Mouse (Mus musculus) midbrain, embryonic 13.5 days (tissue): ENCODE results near the gene Rd3. TPM values are rescaled to one million over a fixed set of nuclear protein-coding genes. Genes with fewer than 3 reads are reported as not detected.

ENCODE experiments used
- ATAC-seq: fragments of 200-750 bp; cut with Nextera tagmentation; 2 replicates; pipeline ENCODE4 v1.8.0; 2017; ENCODE audit warnings: mild to moderate bottlenecking, moderate TSS enrichment, moderate library complexity
- H3K27ac ChIP-seq: fragments of 300-500 bp; sonication (generic); 2 replicates; pipeline ENCODE4 v1.5.1; 2015; ENCODE audit warnings: inconsistent platforms, mild to moderate bottlenecking, moderate library complexity
- H3K27me3 ChIP-seq: fragments of 300-500 bp; sonication (generic); 2 replicates; pipeline ENCODE4 v1.6.1; 2015; ENCODE audit warnings: mild to moderate bottlenecking, inconsistent platforms
- H3K36me3 ChIP-seq: fragments of 300-500 bp; sonication (generic); 2 replicates; pipeline ENCODE4 v1.6.1; 2015; ENCODE audit warnings: mild to moderate bottlenecking, inconsistent platforms
- H3K4me1 ChIP-seq: fragments of 300-500 bp; sonication (generic); replicated peaks from 2 replicates; pipeline ENCODE4 v1.6.1; 2015; ENCODE audit warnings: inconsistent platforms
- H3K4me2 ChIP-seq: fragments of 300-500 bp; sonication (generic); replicated peaks from 2 replicates; pipeline ENCODE4 v1.6.1; 2015; ENCODE audit warnings: moderate library complexity, mild to moderate bottlenecking, inconsistent platforms
- H3K4me3 ChIP-seq: fragments of 300-500 bp; sonication (generic); replicated peaks from 2 replicates; pipeline ENCODE4 v1.5.1; 2015; ENCODE audit warnings: mild to moderate bottlenecking, inconsistent platforms
- H3K9ac ChIP-seq: fragments of 300-500 bp; sonication (generic); replicated peaks from 2 replicates; pipeline ENCODE4 v1.6.1; 2015; ENCODE audit warnings: mild to moderate bottlenecking, inconsistent platforms
- H3K9me3 ChIP-seq: fragments of 300-500 bp; sonication (generic); 2 replicates; pipeline ENCODE4 v1.6.1; 2016; ENCODE audit warnings: mild to moderate bottlenecking, inconsistent platforms
- WGBS: fragments of 180-500 bp; shearing (Covaris S2); methylation state at CpG from one replicate; pipeline ENCODE4 v1.1.7; 2015; 5-methylcytosine and 5-hydroxymethylcytosine counted together
- polyA plus RNA-seq: library from polyadenylated mRNA; unstranded; fragments of >200 nt; fragmentation: Nextera tagmentation; extraction: Ambion mirVana; gene quantifications from 2 replicates; pipeline ENCODE4 v1.2.1, GENCODE M21; 2015

Gene Rd3
- polyA plus RNA-seq, 1 experiment from 2014 or later = 3.1 TPM

- no peaks in the 10 kb centered on the region for H3K9me3 ChIP-seq
- H3K4me2 ChIP-seq = no peak overlapping the region
- no peaks in the 10 kb centered on the region for H3K27me3 ChIP-seq
- no peak overlapping the region for H3K9ac ChIP-seq
- no peak overlapping the region for H3K27ac ChIP-seq
- H3K36me3 ChIP-seq = no peaks in the 10 kb centered on the region
- no peak for ATAC-seq
- no peaks in the 10 kb centered on the region for H3K4me1 ChIP-seq
- H3K4me3 ChIP-seq = no peak overlapping the region
- 85% methylated on average over 8 of the region's 8 CpGs for WGBS
These were observed 29.4 kb upstream of the Rd3 start for GRCm38 (mm10) chr1:191947796-191948195.

- no peak for ATAC-seq
- Histone ChIP-seq H3K4me3 (no peak overlapping the region), H3K36me3 (no peaks in the 10 kb centered on the region), H3K4me2 (no peak overlapping the region), H3K27me3 (no peaks in the 10 kb centered on the region), H3K27ac (no peak overlapping the region), H3K9ac (no peak overlapping the region), H3K9me3 (no peaks in the 10 kb centered on the region), H3K4me1 (no peaks in the 10 kb centered on the region)
- WGBS = 84% methylated on average over 8 of the region's 8 CpGs
These were observed 28.6 kb upstream of the Rd3 start for GRCm38 (mm10) chr1:191948600-191948999.

GRCm38 (mm10) chr1:191950611-191951010, 26.6 kb upstream of the Rd3 start:
- Histone ChIP-seq H3K9ac (no peak overlapping the region), H3K36me3 (no peaks in the 10 kb centered on the region), H3K4me2 (no peak overlapping the region), H3K9me3 (no peaks in the 10 kb centered on the region), H3K27me3 (no peaks in the 10 kb centered on the region), H3K4me3 (no peak overlapping the region), H3K27ac (no peak overlapping the region), H3K4me1 (no peaks in the 10 kb centered on the region)
- WGBS = 70% methylated on average over 2 of the region's 2 CpGs
- ATAC-seq = no peak

- Histone ChIP-seq H3K4me3 (no peak overlapping the region), H3K27me3 (no peaks in the 10 kb centered on the region), H3K9ac (no peak overlapping the region), H3K9me3 (no peaks in the 10 kb centered on the region), H3K4me1 (no peaks in the 10 kb centered on the region), H3K27ac (no peak overlapping the region), H3K36me3 (no peaks in the 10 kb centered on the region), H3K4me2 (no peak overlapping the region)
- ATAC-seq = no peak
- 87% methylated on average over 11 of the region's 11 CpGs for WGBS
These were observed 24.3 kb upstream of the Rd3 start for GRCm38 (mm10) chr1:191952733-191953335.

GRCm38 (mm10) chr1:191955101-191955500, 22.1 kb upstream of the Rd3 start:
- Histone ChIP-seq H3K4me2 (no peak overlapping the region), H3K9me3 (no peaks in the 10 kb centered on the region), H3K27me3 (no peaks in the 10 kb centered on the region), H3K4me1 (no peaks in the 10 kb centered on the region), H3K4me3 (no peak overlapping the region), H3K36me3 (no peaks in the 10 kb centered on the region), H3K9ac (no peak overlapping the region), H3K27ac (no peak overlapping the region)
- WGBS = 70% methylated on average over 3 of the region's 3 CpGs
- no peak for ATAC-seq

- no peaks in the 10 kb centered on the region for H3K36me3 ChIP-seq
- H3K4me3 ChIP-seq = no peak overlapping the region
- ATAC-seq = no peak
- WGBS = 68% methylated on average over 3 of the region's 3 CpGs
- no peak overlapping the region for H3K27ac ChIP-seq
- no peak overlapping the region for H3K9ac ChIP-seq
- no peak overlapping the region for H3K4me2 ChIP-seq
- no peaks in the 10 kb centered on the region for H3K27me3 ChIP-seq
- no peaks in the 10 kb centered on the region for H3K9me3 ChIP-seq
- no peaks in the 10 kb centered on the region for H3K4me1 ChIP-seq
These were observed 20.9 kb upstream of the Rd3 start for GRCm38 (mm10) chr1:191956261-191956660.

GRCm38 (mm10) chr1:191956871-191957270, 20.3 kb upstream of the Rd3 start:
- Histone ChIP-seq H3K27ac (no peak overlapping the region), H3K9ac (no peak overlapping the region), H3K27me3 (no peaks in the 10 kb centered on the region), H3K4me3 (no peak overlapping the region), H3K36me3 (no peaks in the 10 kb centered on the region), H3K4me1 (no peaks in the 10 kb centered on the region), H3K9me3 (no peaks in the 10 kb centered on the region), H3K4me2 (no peak overlapping the region)
- WGBS = 90% methylated on average over 2 of the region's 2 CpGs
- ATAC-seq = no peak

GRCm38 (mm10) chr1:191957321-191957720, 19.8 kb upstream of the Rd3 start:
- H3K27me3 ChIP-seq = no peaks in the 10 kb centered on the region
- no peak overlapping the region for H3K4me2 ChIP-seq
- no peaks in the 10 kb centered on the region for H3K4me1 ChIP-seq
- no peak overlapping the region for H3K4me3 ChIP-seq
- ATAC-seq = no peak
- H3K9ac ChIP-seq = no peak overlapping the region
- 93% methylated on average over 3 of the region's 3 CpGs for WGBS
- H3K9me3 ChIP-seq = no peaks in the 10 kb centered on the region
- no peak overlapping the region for H3K27ac ChIP-seq
- H3K36me3 ChIP-seq = no peaks in the 10 kb centered on the region

GRCm38 (mm10) chr1:191960946-191961345, 16.2 kb upstream of the Rd3 start:
- 69% methylated on average over 2 of the region's 2 CpGs for WGBS

GRCm38 (mm10) chr1:191963413-191963812, 13.8 kb upstream of the Rd3 start:
- WGBS = 81% methylated on average over 3 of the region's 3 CpGs
- no peak overlapping the region for H3K27ac ChIP-seq
- H3K4me2 ChIP-seq = no peak overlapping the region

More at GRCm38 (mm10) chr1:191960946-191961345, 16.2 kb upstream of the Rd3 start:
- no peaks in the 10 kb centered on the region for H3K36me3 ChIP-seq
- no peak overlapping the region for H3K9ac ChIP-seq
- no peaks in the 10 kb centered on the region for H3K4me1 ChIP-seq
- no peak overlapping the region for H3K4me3 ChIP-seq
- no peak overlapping the region for H3K27ac ChIP-seq
- H3K27me3 ChIP-seq = no peaks in the 10 kb centered on the region
- no peaks in the 10 kb centered on the region for H3K9me3 ChIP-seq
- no peak for ATAC-seq
- no peak overlapping the region for H3K4me2 ChIP-seq

GRCm38 (mm10) chr1:191963948-191964772, 13.0 kb upstream of the Rd3 start:
- 26% methylated on average over 8 of the region's 8 CpGs for WGBS

More at GRCm38 (mm10) chr1:191963413-191963812, 13.8 kb upstream of the Rd3 start:
- Histone ChIP-seq H3K9me3 (no peaks in the 10 kb centered on the region), H3K4me1 (no peaks in the 10 kb centered on the region), H3K9ac (no peak overlapping the region), H3K36me3 (no peaks in the 10 kb centered on the region), H3K4me3 (no peak overlapping the region), H3K27me3 (no peaks in the 10 kb centered on the region)
- no peak for ATAC-seq

GRCm38 (mm10) chr1:191964773-191965481, 12.2 kb upstream of the Rd3 start:
- whole genome bisulfite sequencing = 20% methylated on average over 13 of the region's 13 CpGs
- no peaks in the 10 kb centered on the region for H3K9me3 ChIP-seq
- H3K27me3 ChIP-seq = no peaks in the 10 kb centered on the region
- no peak overlapping the region for H3K4me3 ChIP-seq
- H3K4me1 ChIP-seq = no peaks in the 10 kb centered on the region
- no peak overlapping the region for H3K9ac ChIP-seq
- no peaks in the 10 kb centered on the region for H3K36me3 ChIP-seq
- no peak overlapping the region for H3K27ac ChIP-seq
- ATAC-seq = peak; percentile 75; the same call in 1 of the 2 replicates
- H3K4me2 ChIP-seq = no peak overlapping the region

More at GRCm38 (mm10) chr1:191963948-191964772, 13.0 kb upstream of the Rd3 start:
- Histone ChIP-seq H3K4me3 (no peak overlapping the region), H3K4me2 (no peak overlapping the region), H3K4me1 (no peaks in the 10 kb centered on the region), H3K9me3 (no peaks in the 10 kb centered on the region), H3K9ac (no peak overlapping the region), H3K27me3 (no peaks in the 10 kb centered on the region), H3K27ac (no peak overlapping the region), H3K36me3 (no peaks in the 10 kb centered on the region)
- ATAC-seq = peak; percentile 83
